Mouse (Mus musculus) CH12.LX (cell line): Measurements from ENCODE around the gene Scp2.

Experiments used
- CTCF ChIP-seq, 2 experiments: IDR thresholded peaks in 1 of 2; conservative IDR thresholded peaks in 1 of 2; 2 replicates each; pipeline ENCODE4 v1.5.1; 2011 to 2012; ENCODE audit warnings: low read depth in 2 of 2, low read length in 2 of 2, improper control_type of control experiment in 1 of 2, inconsistent platforms in 1 of 2, mild to moderate bottlenecking in 1 of 2, moderate library complexity in 1 of 2
- E2F4 ChIP-seq: IDR thresholded peaks from 2 replicates; pipeline ENCODE4 v1.6.1; 2011; ENCODE audit warnings: low read depth, low read length, improper control_type of control experiment; ENCODE audit not compliant: insufficient replicate concordance
- ELF1 ChIP-seq: IDR thresholded peaks from 2 replicates; pipeline ENCODE4 v1.6.1; 2014; ENCODE audit warnings: low read depth, mild to moderate bottlenecking, inconsistent platforms, low read length, improper control_type of control experiment
- EP300 ChIP-seq: IDR thresholded peaks from 2 replicates; pipeline ENCODE4 v1.6.1; 2011; ENCODE audit warnings: low read length, improper control_type of control experiment
- IRF4 ChIP-seq: IDR thresholded peaks from 2 replicates; pipeline ENCODE4 v1.6.1; 2014; ENCODE audit warnings: low read depth, mild to moderate bottlenecking, inconsistent platforms, low read length, improper control_type of control experiment
- MYC ChIP-seq: IDR thresholded peaks from 2 replicates; pipeline ENCODE4 v1.6.1; 2011; ENCODE audit warnings: low read depth, mild to moderate bottlenecking, improper control_type of control experiment, low read length
- RAD21 ChIP-seq: IDR thresholded peaks from 2 replicates; pipeline ENCODE4 v1.6.1; 2011; ENCODE audit warnings: low read depth, mild to moderate bottlenecking, low read length, improper control_type of control experiment, moderate library complexity

DNA sequence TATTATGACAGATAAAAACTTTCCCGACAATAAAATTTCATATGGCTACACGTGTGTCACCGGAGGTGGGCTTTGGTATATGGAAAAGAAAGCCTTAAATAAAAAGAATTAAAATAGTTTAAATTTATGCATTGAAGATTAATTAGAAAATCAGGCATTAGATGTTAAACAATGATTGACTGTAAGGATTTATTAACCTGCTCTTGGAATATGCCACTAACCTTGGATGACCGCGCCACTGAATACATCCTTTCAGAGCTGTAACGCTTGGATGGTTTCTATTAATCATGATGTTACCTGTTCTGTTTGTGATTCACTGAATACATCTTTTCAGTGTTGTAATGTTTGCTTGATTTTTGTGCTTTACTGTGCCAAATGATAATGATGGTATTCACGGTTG, 35.1 kb downstream of the Scp2 start:
- no peak for TF ChIP-seq ELF1
- no peak for TF ChIP-seq IRF4
- no peak for TF ChIP-seq MYC
- TF ChIP-seq E2F4 = no peak
- no peak for TF ChIP-seq CTCF (conservative IDR thresholded peaks at IDR 0.05 in 1 of 2, IDR thresholded peaks at IDR 0.05 in 1 of 2; ENCODE audit: low read depth in 2 of 2, low read length in 2 of 2)
- no peak for TF ChIP-seq EP300
- no peak for TF ChIP-seq RAD21
